Mouse (Mus musculus): ENCODE measurements around the gene Tmem230.
"Not testable (repeated sequence)": the region's sequence is repeated elsewhere in the genome, so short reads cannot be mapped to it uniquely, and the experiment has no call there.

Gene Tmem230

DNA sequence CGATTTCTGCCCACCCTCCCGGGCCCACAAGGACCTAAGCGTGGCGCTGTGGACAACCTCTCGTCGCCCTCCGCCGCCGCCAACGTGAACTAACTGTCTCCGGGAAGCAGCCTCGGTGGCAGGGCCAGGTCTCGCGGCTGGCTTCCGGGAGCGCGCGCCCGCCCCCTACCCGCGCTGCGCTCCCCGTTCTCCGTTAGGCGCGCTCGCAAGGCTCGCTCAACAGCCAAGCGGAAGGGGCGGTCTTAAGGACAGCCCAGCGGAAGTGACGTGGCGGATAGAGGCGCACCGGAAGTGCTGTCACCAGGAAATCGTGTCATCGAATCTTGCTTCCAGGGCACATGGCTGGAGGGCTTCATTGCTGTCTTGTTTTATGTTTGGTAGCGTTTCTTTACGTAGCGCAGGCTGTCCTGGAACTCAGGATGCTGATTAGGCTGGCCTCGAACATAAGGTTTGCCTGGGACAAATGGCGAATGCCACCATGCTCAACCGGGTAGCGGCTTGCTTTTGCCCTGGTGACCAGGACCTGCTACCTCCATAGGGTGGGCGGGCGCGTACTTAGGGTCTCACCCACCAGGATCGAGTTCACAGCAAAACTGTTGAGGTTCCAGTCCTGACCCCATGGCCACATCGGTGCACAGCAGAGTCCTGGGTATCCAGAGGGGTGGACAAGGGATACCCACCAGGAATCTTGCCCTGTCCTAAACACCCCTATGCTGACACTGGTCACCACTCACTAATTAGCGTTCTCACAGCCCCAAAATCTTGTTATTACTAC, at the start of gene Tmem230:
Gene Tmem230 (minus strand): TSS at position 269 of the 775 bp plus-strand sequence.
- DNase-seq (ENCODE audit: low read depth), result peak; percentile 83

DNA sequence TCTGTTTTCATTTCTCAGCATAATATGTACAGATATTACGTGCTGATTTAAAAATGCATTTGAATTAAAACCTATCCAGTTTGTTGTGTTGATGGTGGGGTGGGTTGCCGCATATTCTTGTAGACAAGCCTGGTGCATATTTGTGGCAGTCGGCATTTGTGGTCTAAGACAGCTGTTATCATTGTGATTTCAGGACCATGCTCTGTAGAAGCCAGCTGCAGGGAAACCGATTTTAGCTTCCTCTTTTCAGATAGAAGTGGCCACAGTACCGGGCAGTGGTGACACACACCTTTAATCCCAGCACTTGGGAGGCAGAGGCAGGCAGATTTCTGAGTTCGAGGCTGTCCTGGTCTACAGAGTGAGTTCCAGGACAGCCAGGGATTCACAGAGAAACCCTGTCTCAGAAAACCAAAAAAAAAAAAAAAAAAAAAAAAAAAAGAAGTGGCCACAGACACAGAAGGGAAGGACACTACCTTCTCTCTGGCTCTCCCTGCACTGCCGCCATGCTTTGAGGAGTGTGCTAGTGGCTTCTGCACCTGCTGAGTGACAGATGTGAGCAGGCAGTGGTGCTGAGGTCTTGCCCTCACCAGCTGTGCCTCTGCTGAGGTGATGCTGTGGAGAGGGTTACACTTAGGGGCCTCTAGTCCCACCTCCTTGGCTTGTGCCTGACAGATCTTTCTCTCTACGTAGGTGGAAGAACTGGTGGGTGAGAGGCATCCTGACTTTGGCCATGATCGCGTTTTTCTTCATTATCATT, 46.3 kb upstream of the Tmem230 start:
- no peak for DNase-seq (ENCODE audit: low read depth)

DNA sequence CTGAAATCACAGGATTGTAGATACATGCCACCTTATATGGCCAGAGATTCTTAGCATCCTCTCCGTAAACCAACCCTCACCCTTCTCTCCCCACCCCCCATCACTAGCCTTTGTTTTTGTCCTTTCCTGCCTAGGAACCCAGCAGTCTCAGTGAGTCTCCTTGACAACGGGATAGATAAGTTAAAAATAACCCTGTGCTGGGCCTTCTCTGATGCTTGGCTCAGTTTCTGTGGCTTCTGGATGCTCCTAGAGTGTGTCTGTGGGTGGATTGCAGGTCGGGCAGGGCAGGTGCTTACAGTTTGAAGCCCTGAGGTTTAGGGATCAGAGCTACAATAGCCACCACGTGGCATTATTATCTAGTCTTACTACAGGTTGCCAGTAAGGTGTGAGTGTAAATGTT, 44.5 kb upstream of the Tmem230 start:
- DNase-seq (ENCODE audit: low read depth), result no peak

DNA sequence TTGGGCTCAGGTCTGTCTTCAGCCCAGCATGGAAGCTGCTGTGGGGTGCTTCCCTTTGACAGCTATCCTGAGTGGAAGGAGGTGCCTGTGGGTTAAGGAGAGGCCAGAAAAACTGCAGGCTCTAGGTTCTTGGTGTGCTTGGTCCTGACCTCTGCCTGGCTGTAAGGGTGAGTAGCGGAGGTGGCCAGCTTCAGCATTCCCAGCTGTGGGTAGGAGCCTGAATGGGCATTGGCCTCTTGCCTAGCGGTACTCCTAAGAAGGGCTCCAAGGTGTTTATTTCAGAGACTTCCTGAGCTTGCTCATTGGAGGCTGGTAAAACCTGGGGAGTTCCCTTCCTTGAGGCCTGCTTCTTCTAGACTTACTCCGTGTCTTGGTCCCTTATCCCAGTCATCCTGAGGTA, 43.7 kb upstream of the Tmem230 start:
- no peak for DNase-seq (ENCODE audit: low read depth)

DNA sequence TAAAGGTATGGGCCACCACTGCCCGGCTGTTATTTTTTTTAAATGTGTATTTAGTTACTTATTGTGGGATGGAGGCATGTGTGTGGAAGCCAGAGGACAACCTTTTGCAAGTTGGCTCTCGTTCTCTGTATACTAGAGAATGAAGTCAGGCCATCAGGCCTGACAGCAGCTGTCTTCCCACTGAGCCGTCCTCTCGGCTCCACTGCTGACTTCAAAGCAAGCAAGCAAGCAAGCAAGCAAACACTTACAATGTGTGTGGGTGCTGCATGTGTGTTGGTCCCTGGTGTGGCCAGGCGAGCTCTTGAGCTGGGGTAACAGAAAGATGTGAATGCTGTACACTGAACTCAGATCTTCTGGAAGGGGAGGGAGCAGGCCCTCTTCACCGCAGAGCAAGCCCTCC, 43.2 kb upstream of the Tmem230 start:
- no peak for DNase-seq (ENCODE audit: low read depth)

DNA sequence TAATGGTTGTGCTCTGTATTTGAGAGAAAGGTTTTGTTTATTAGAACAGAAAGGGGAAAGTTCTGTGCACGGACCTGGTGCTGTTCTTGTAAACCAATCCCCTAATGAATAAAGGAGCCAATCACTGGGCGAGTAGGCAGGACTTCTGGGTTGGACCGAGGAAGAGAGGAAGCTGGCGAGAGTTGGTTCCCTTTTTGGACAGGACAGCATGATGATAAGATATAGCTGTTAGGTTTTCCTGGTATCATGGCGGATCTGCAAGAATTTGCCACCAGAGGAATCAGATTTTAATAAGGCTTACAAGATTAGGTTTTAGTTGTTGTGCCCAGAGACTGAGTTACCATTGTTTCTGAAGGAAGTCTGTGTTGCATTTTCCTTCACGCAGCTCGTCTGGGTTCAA, 41.6 kb upstream of the Tmem230 start:
- not testable (repeated sequence) for DNase-seq (ENCODE audit: low read depth)

DNA sequence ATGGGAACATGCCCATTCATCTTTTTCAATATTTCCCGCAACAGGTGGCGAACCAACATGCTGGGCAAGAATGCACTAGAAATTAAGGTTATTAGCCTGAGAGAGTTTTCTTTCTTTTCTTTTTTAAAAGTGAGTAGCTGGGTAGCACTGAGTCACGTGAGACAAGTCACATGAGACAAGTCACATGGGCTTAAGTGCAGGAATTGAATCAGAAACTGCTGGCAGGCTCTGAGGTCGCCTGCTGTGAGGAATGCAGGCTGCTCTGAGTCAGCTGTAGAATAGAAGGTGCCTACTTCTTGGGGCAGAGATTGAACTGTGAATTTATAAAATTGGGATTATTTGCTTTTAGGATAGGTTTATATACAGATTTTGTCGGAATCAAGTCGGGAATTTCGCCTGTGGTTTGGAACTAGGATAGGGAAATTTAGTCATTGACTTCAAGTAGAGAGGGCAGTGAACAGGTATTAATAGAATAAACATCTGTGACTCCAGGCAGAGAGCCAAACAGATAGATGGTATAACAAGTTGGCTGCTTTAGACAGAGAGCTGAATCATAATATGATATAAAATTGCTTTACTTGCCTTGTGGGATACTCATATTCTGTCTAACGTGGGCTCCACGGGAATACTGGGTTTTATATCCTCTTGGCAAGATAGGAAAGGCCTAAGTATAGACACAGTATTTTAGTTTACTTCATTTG, 38.9 kb upstream of the Tmem230 start:
- DNase-seq (ENCODE audit: low read depth), result peak; percentile 73

DNA sequence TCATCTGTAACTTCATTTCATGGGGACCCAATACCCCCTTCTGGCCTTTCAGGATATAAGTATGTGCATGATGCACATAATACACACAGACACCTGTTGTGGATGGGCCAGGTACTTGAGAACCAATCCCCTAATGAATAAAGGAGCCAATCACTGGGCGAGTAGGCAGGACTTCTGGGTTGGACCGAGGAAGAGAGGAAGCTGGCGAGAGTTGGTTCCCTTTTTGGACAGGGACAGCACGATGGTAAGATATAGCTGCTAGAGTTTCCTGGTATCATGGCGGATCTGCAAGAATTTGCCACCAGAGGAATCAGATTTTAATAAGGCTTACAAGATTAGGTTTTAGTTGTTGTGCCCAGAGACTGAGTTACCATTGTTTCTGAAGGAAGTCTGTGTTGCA, 38.1 kb upstream of the Tmem230 start:
- not testable (repeated sequence) for DNase-seq (ENCODE audit: low read depth)

DNA sequence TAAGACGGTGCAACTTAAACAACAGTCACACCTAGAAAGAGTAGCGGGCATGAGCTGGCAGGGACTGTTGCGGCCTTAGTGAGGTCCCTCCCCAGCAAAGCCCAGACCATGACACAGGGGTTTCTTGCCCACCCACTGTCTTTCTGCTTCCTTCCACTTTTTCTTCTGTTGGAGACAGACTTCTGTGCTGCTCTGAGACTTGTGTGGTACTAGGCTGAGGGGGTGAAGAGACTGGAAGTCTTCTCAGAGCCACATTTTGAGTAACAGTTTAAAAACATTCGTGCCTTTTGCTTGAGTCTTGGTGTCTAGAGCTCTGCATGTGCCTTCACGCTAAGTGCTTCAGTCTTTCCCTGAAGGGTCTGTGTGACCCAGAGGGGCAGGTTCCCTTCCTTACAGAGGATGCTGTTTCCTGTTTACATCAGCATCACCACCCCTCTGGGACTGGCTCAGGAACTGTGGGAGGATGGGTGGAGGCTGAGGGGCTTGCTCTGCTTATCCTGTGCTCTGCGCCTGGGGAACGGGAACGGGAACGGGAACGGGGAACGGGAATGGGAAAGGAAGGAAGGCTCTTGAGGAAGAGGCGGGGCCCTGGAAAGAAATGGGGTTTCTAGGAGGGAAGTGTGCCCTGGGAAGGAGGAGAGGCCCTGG, 37.0 kb upstream of the Tmem230 start:
- no peak for DNase-seq (ENCODE audit: low read depth)

DNA sequence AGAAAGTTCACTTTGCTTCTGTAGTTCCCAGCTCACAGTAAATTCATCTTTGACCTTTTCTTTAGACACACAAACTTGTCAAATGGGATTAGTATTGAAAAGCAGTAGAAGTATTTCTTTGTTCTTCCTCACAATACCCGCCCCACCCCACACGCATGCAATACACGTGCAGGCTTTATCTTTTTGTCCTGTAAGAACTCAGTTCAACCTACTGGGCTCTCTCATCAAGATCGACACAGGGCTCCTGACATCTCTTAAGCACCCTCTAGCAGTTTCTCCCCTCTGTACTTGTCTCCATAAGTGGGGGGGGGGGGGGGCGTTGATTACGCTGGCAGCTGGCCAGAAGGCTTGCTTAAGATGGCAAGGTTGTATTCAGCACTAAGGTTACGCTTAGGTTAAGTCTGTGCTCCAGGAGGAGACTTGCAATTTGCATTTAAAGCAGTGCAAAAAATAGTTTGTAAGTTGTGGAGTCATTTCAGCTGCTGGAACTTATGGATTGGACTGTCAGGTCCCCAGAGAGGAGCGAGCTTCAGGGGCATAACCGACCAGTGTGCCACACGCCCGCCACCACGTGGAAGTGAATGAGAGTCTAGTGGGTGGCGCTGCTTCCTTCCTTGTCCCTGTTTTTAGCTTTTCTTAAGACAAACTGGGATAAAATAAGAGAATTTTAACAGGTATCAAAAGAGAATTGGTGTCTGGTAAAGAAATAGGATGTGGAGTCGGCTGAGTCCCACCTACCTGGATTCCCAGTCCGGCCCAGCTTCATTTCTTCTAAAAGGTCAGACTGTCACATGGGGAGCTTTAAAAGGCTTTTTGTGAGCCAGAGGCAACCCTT, 35.8 kb upstream of the Tmem230 start:
- DNase-seq (ENCODE audit: low read depth), result no peak

DNA sequence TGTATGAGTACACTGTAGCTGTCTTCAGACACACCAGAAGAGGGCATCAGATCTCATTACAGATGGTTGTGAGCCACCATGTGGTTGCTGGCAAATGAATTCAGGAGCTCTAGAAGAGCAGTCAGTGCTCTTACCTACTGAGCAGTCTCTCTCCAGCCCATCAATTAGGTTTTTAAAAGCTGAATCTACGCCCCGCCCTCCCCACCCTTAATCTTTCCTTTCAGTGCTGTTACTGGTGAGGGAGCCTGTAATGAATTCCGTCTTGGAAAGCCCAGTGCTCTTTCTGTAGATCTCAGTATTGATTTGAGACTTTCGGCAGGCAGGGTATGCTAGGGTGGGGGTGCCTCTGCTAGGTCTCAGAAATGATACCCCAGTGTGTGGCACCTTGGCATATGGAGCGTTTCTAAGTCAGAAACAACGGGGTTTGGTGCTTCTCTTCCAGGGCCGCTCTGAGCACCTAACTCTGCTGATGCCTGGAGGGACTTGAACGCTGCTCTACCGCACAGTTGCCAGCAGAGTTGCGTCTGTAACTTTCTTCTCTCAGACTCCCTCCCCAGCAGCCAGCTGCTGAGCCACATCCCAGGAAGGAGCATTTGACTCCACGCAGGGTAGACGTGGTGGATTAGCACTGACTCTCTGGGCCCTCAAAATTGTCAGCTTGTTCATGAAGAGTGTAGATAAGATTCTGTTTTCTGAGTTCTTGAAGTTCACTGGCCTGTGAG, 35.0 kb upstream of the Tmem230 start:
- DNase-seq (ENCODE audit: low read depth), result no peak

DNA sequence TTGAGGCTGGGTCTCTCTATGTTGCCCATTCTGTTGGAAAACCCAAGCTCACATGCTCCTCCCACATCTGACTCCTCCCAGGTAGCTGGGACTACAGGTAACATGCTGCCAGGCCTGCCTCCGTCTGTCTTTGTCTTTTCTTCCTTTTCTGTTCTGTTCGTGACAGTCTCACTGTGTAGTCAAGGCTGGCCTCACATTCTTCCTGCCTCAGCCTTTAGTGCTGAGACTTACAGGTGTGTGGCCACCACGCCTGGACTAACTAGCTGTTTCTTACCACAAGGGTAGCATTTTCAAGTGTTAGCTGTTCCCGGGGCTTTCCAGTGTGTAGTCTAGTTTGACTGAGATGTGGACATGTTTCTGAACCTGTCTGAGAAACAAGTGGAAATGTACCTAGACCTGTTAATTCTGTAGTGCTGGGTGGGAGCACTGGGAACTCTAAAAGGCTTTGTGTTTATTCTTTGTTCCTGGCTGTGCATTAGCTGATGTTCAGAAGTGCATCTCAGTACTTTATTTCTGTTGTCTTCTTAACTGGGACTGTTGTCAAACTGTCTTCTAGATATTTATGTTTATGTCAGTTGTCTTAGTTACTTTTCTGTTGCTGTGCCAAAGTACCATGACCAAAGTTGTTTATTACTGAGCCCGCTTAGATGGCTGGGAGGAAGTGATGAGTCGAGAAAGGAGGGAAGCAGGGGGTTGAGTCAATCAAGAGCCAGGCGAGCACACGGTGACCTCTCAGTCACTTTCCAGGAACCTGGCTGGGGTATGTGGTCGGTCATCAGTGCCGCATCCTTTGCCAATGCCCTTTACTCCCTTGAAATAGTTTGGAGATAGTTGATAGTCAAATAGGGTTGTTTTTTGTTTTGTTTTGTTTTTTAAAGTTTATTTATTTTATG, 34.2 kb upstream of the Tmem230 start:
- DNase-seq (ENCODE audit: low read depth), result no peak

DNA sequence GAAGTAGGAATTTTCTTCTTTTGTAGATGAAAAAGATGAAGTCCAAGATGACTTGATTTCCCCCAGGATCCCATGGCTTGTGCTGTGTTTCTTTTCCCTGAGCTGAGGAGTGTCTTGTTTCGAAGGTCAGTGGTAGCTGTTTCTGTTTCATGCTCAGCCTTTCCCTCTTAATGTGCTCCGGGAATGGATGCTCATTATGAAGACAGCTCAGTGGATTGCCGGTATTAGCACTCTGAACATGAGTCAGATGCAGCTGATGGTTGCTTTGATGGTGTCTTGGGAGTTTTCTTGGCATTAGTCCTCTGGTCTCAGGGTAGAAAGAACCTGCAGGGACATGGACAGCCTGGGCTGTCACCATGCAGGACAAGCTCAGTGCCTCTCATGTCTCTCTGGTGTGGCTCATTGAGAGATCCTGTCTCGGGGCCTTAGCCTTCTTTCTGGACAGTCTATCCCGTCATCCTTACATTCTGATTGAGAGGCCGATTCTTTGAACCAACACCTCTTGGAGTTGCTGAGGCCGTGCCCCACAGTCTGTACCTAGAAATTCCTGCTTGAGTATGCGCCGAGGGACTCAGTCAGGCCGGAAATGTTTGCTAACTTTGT, 33.0 kb upstream of the Tmem230 start:
- no peak for DNase-seq (ENCODE audit: low read depth)

DNA sequence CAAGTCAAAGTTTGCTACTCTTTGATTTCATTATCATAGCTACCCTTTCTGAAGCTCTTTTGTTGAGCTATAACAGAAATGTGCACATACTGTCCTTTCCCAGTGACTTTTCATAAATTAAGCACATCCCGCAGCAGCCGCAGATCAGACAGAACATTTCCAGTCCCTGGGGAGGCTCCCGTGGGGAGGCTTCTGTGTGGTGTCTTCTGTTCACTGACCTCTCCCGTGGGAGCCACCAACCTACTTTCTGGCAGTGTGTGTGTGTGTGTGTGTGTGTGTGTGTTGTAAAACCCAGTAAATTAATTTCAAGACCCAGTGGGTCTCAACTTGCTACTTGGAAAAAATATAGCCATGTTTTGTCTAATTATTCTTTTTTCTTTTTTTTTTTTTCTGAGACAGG, 32.4 kb upstream of the Tmem230 start:
- no peak for DNase-seq (ENCODE audit: low read depth)

DNA sequence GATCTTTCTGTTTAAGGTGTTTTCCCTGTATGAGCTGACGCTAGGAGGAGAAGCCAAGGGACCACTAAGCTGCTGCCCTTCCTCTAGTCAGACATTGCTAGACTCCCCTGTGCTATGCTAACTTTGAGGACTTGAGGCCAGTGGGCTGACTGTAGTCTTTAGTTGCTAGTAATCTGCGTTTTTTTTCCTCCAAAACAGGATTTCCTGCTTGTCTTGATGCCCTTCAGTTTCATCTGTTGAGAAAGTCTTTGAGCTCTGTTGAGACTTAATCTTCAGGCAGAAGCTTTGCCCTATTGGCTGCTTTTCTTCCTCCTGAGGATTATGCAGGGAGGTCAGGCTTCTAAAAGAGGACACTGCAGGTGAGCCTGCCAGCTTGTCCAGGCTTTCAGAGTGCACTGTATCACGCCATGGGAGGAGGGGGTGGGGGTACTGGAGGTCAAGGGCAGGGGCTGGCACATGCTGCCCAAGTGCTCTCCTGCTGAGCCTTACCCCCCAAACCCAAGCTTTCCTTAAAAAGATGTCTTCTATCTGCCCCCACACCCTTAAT, 31.8 kb upstream of the Tmem230 start:
- DNase-seq (ENCODE audit: low read depth), result no peak

DNA sequence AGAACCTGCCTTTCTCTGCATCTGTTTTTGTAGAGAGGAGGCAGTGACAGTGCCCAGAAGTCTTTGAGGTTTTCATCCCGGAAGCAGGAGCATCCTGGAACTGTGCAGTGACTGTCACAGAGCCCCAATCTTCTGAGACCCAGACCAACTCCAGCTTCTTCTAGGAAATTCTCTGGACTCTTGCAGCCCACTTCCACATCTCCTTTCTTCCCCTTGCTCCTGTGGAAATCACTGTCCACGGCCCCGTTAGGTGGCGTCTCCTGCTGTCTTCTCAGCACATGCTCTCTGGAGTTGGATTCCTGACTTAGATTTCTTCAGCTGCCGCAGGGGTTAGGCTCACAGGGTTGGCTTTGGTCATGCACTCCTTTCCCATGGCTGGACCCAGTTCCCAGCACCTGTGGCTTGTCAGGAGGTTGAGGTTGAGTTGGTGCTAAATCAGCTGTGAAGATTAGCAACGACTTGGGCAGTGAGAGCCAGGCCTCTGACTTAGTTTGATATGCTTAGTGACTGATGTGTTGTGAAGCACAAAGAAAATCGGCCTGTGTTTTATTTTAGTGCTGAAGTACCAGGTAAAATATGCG, 30.8 kb upstream of the Tmem230 start:
- DNase-seq (ENCODE audit: low read depth), result no peak

DNA sequence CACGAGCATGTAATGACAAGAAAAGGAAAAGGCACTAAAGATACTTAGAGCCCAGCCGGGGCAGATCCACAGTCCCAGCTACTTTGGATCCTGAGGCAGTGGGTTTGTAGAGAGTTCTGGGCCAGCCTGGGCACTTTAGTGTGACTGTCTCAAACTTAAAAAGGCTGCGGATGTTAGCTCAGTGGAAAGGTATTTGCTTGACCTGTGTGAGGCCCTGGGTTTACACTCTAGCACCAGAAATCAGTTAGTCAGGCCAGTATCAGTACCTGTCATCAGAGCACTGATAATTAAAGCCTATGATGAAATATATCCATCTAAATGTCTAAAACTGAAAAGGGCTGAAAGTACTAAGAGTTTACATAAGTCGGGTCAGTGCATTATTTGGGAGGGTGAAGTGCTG, 28.6 kb upstream of the Tmem230 start:
- DNase-seq (ENCODE audit: low read depth), result no peak

DNA sequence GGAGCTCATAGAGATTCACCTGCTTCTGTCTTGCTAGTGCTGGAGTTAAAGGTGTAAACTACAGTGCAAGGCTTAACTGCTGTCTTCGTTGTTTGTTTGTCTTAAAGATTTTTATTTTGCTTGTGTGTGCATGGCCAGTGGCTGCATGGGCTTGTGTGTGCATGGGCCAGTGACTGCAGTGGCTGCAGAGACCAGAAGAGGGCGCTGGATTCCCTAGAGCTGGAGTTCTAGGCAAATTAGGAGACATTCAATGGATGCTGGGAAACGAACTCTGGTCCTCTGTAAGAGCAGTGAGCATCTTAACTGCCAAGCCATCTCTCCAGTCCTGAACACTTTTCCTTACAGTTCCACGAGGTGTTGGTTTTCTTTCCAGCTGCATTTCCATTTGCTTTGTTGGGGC, 27.9 kb upstream of the Tmem230 start:
- DNase-seq (ENCODE audit: low read depth), result no peak
